Mouse (Mus musculus) limb, embryonic 12.5 days (tissue): Measurements from ENCODE around the gene Klhl3. TPM values are rescaled to one million over a fixed set of nuclear protein-coding genes. Genes with fewer than 3 reads are reported as not detected.

Source experiments
- ATAC-seq: fragments of 200-750 bp; cut with Nextera tagmentation; 2 replicates; pipeline ENCODE4 v1.8.0; 2017; ENCODE audit warnings: low read depth, moderate TSS enrichment; ENCODE audit not compliant: insufficient number of reproducible peaks, insufficient read depth, low FRiP score, low TSS enrichment
- H3K27ac ChIP-seq: fragments of 300-500 bp; sonication (generic); 2 replicates; pipeline ENCODE4 v1.5.1; 2016; ENCODE audit warnings: mild to moderate bottlenecking, moderate library complexity
- H3K27me3 ChIP-seq: fragments of 300-500 bp; sonication (generic); 2 replicates; pipeline ENCODE4 v1.6.1; 2016; ENCODE audit warnings: mild to moderate bottlenecking, moderate library complexity
- H3K36me3 ChIP-seq: fragments of 300-500 bp; sonication (generic); 2 replicates; pipeline ENCODE4 v1.6.1; 2016; ENCODE audit warnings: mild to moderate bottlenecking, moderate library complexity
- H3K4me1 ChIP-seq: fragments of 300-500 bp; sonication (generic); replicated peaks from 2 replicates; pipeline ENCODE4 v1.6.1; 2016
- H3K4me2 ChIP-seq: fragments of 300-500 bp; sonication (generic); 2 replicates; pipeline ENCODE4 v1.6.1; 2016; ENCODE audit warnings: mild to moderate bottlenecking, moderate library complexity
- H3K4me3 ChIP-seq: fragments of 300-500 bp; sonication (generic); replicated peaks from 2 replicates; pipeline ENCODE4 v1.5.1; 2016; ENCODE audit warnings: mild to moderate bottlenecking
- H3K9ac ChIP-seq: fragments of 300-500 bp; sonication (generic); replicated peaks from 2 replicates; pipeline ENCODE4 v1.6.1; 2016; ENCODE audit warnings: mild to moderate bottlenecking, moderate library complexity
- H3K9me3 ChIP-seq: fragments of 300-500 bp; sonication (generic); 2 replicates; pipeline ENCODE4 v1.6.1; 2016; ENCODE audit warnings: mild to moderate bottlenecking, moderate library complexity
- WGBS: fragments of 180-500 bp; shearing (Covaris S2); methylation state at CpG from one replicate; pipeline ENCODE4 v1.1.7; 2016; 5-methylcytosine and 5-hydroxymethylcytosine counted together
- polyA plus RNA-seq: library from polyadenylated mRNA; unstranded; fragments of >200 nt; fragmentation: Nextera tagmentation; extraction: Ambion mirVana; gene quantifications from 2 replicates; pipeline ENCODE4 v1.2.1, GENCODE M21; 2016

The Klhl3 gene
- polyA plus RNA-seq, 1 experiment from 2014 or later = 4.4 TPM

DNA sequence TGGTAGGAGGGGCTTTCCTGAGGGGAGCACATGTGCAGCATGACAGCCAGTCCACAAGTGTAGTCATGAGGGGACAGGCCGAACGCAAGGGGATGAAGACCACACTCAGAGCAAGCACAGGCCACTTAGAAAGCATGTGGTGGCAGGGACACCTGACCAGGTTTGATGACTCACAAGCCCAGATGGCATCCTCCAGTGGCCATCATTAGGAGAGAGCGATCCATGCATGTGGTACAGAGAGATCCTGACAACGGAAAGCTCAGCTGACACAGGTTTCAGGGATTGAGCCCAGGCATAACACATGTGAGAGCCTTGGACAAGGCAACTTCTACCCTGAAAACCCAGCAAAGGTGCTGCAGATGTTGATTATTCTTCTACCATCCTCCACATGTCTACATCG is 29.0 kb downstream of the Klhl3 start:
- Histone ChIP-seq H3K27me3 (no peaks in the 10 kb centered on the region), H3K9me3 (no peaks in the 10 kb centered on the region), H3K36me3 (peaks cover 23% of the 10 kb centered on the region), H3K4me1 (no peaks in the 10 kb centered on the region), H3K9ac (no peak overlapping the region), H3K27ac (no peak overlapping the region), H3K4me3 (no peak overlapping the region), H3K4me2 (no peak overlapping the region)
- 85% methylated on average over 5 of the region's 5 CpGs for WGBS
- no peak for ATAC-seq

DNA sequence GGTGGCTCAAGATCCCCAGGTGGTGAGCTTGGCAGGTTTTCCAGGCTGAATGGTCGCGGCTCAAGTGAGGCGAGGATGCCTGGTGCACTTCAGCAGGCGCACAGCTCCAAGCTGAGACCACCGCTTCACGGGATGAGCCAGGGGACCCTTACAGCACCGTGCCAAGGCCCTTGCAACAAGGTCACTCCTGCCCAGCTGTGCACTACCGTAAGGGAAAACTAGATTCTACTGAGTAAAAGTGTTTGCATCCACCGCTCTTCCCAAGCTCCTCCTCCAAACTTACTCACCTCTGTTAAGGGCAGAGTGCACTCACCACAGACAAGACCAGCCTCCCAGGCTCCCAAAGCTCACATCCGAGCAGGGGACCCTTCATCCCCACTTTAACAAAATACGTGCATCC is 29.9 kb downstream of the Klhl3 start:
- no peaks in the 10 kb centered on the region for H3K9me3 ChIP-seq
- no peaks in the 10 kb centered on the region for H3K27me3 ChIP-seq
- H3K4me1 ChIP-seq = no peaks in the 10 kb centered on the region
- ATAC-seq = no peak
- peaks cover 23% of the 10 kb centered on the region for H3K36me3 ChIP-seq
- H3K9ac ChIP-seq = no peak overlapping the region
- no peak overlapping the region for H3K27ac ChIP-seq
- H3K4me2 ChIP-seq = no peak overlapping the region
- H3K4me3 ChIP-seq = no peak overlapping the region
- 80% methylated on average over 11 of the region's 11 CpGs for WGBS

DNA sequence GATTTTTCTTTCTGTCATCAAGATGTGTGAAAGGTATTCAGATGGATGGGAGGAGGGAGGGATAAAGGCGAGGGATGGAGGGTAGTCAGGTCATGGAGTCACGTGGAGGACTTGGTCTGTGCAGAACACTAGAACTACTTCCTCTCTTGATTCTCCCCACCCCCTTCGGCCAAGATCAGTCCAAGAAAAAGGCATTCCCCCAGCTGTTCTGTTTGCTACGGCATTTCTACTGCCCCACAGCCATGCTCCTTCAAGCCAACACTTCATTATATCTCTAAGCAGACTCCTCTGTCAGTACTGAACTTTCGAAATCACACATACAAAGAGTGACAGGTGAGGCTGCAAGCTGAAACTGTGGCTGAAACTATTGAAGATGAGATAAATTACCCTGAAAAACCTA is 30.3 kb downstream of the Klhl3 start:
- Histone ChIP-seq H3K9ac (no peak overlapping the region), H3K27me3 (no peaks in the 10 kb centered on the region), H3K4me2 (no peak overlapping the region), H3K4me1 (no peaks in the 10 kb centered on the region), H3K36me3 (peaks cover 23% of the 10 kb centered on the region), H3K9me3 (no peaks in the 10 kb centered on the region), H3K4me3 (no peak overlapping the region), H3K27ac (no peak overlapping the region)
- no peak for ATAC-seq
- WGBS = 61% methylated on average over 5 of the region's 5 CpGs

DNA sequence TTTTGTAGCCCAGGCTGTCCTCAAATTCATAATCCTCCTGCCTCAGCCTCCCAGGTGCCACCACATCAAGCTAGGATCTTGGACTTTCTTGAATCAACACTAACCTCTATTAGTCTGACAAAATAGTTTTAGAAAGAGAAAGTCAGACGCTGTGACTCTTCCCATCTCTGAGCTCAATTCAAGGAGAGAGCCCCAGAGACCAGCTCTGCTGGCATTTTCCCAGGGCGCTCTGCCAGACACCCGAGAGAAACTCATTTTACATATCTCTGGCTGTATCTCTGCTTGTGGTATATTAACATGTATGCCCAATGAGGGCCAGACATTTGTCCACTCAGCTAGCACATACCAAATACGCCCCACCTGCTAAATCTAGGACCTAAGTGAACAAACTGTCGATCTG is 35.0 kb downstream of the Klhl3 start:
- no peaks in the 10 kb centered on the region for H3K4me1 ChIP-seq
- no peaks in the 10 kb centered on the region for H3K9me3 ChIP-seq
- no peak overlapping the region for H3K27ac ChIP-seq
- no peaks in the 10 kb centered on the region for H3K27me3 ChIP-seq
- no peak overlapping the region for H3K4me3 ChIP-seq
- H3K9ac ChIP-seq = no peak overlapping the region
- WGBS = 85% methylated on average over 5 of the region's 5 CpGs
- no peak overlapping the region for H3K4me2 ChIP-seq
- no peak for ATAC-seq
- peaks cover 6% of the 10 kb centered on the region for H3K36me3 ChIP-seq

DNA sequence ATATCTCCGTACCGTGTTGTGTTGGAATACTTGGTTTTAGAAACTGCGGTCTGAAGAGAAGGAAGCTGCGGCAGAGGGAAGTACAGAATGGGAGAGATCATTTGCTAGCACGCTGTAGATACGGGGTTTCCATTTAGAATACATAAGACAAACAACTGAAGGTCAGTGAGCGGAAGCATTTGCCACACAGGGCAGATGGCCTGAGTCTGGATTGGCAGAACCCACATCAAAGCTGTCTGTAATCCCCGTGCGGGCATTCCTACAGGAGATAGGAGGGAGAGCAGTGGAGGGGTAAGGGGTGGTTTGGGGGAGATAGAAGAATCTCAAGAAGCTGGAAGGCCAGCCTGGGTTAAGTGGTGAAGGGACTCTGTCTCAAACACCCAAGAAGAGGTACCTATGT is 38.5 kb downstream of the Klhl3 start:
- Histone ChIP-seq H3K27ac (no peak overlapping the region), H3K36me3 (peaks cover 18% of the 10 kb centered on the region), H3K4me3 (no peak overlapping the region), H3K9me3 (no peaks in the 10 kb centered on the region), H3K27me3 (no peaks in the 10 kb centered on the region), H3K4me1 (no peaks in the 10 kb centered on the region), H3K9ac (no peak overlapping the region), H3K4me2 (no peak overlapping the region)
- 86% methylated on average over 9 of the region's 9 CpGs for WGBS
- ATAC-seq = no peak

DNA sequence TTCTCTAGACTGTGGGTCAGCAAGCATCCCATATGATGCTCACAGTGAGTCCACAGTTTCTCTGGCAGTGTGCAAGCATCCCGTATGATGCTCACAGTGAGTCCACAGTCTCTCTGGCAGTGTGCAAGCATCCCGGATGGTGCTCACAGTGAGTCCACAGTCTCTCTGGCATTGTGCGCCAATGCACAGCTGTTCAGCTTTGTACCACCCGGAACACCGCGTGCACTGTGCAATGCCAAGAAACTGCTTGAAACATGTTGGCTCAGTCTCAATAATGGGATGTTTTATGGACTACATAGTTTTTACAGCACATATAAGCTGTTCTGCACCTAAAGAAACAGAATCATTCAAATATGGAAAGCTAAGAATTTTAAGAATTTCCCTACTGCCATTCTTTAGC is 38.9 kb downstream of the Klhl3 start:
- no peak overlapping the region for H3K9ac ChIP-seq
- no peaks in the 10 kb centered on the region for H3K9me3 ChIP-seq
- H3K27me3 ChIP-seq = no peaks in the 10 kb centered on the region
- H3K4me1 ChIP-seq = no peaks in the 10 kb centered on the region
- no peak overlapping the region for H3K4me2 ChIP-seq
- H3K4me3 ChIP-seq = no peak overlapping the region
- ATAC-seq = no peak
- WGBS = 90% methylated on average over 6 of the region's 6 CpGs
- H3K27ac ChIP-seq = no peak overlapping the region
- peaks cover 18% of the 10 kb centered on the region for H3K36me3 ChIP-seq

DNA sequence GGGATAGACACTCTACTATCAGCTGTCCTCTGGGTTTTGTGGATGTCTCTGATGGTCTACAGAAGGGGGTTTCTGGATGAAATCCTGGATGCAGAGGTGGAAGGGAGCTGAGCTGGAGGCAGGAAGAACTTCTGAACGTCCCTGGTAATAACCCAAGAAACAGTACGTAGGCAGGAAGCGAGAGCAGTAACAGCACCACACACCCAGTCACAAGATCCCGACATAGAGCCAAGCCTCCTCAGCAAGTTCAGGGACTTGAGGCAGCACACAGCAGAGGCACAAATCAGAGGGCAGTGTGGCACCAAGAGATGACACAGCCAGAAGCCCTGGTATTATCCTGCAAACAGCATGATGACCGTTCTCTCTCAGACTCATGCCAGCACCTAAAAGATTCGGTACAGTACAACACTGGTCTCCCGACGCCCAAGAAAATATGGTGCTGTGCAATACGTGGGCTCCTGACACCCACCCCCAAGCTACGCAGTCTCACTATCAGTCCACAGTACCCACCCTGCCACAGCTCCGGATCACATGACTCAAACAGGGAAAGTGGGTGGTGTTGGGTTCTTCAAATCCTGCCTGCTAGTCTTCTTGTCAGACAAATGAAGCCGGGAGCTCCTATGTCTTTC is 40.0 kb downstream of the Klhl3 start:
- no peaks in the 10 kb centered on the region for H3K9me3 ChIP-seq
- WGBS = 80% methylated on average over 12 of the region's 12 CpGs
- H3K4me2 ChIP-seq = no peak overlapping the region
- no peak overlapping the region for H3K27ac ChIP-seq
- H3K36me3 ChIP-seq = peaks cover 18% of the 10 kb centered on the region
- ATAC-seq = no peak
- H3K9ac ChIP-seq = no peak overlapping the region
- H3K4me1 ChIP-seq = peaks cover 11% of the 10 kb centered on the region
- H3K27me3 ChIP-seq = no peaks in the 10 kb centered on the region
- H3K4me3 ChIP-seq = no peak overlapping the region

DNA sequence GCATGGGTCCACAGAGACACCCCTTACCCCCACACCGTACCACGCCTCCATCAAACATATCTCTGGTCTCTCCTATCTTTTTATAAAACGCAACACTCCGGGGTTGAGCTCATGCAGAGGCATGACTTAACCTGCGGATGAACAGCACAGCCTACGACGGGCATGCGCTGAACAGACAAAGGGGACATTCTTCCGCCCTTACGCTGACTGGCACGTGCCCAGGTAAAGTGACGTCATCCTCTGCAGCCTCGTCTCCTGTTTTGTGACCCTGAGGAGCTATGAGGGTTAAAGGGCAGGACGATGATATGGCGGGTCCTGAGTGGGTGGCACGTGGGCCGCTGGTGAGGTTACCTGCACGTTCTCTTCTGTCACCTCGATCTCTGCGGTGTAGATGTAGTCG is 42.2 kb downstream of the Klhl3 start:
- WGBS = 93% methylated on average over 21 of the region's 21 CpGs
- no peak overlapping the region for H3K9ac ChIP-seq
- H3K4me2 ChIP-seq = no peak overlapping the region
- H3K27ac ChIP-seq = no peak overlapping the region
- peaks cover 18% of the 10 kb centered on the region for H3K36me3 ChIP-seq
- no peaks in the 10 kb centered on the region for H3K27me3 ChIP-seq
- no peaks in the 10 kb centered on the region for H3K9me3 ChIP-seq
- no peak for ATAC-seq
- H3K4me1 ChIP-seq = peaks cover 31% of the 10 kb centered on the region
- H3K4me3 ChIP-seq = no peak overlapping the region

DNA sequence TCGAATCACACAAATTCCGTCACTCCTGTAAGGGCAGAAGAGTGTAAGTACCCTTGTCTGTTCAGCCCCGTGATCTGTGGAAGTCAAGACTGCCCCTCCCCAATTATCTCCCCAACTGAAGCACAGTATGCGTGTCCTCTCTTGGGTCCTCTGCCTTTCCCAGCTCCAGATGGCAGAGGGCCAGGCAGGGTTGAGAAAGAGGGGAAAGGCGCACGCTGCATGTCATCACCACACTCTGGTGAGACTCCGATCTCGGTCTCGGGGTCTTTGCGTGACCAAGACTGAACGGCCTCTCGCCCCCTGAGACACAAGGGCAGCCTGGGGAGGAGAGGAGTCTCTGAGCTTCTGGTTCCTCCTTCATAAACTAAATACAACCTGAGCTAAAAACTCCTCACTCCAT is 42.9 kb downstream of the Klhl3 start:
- 94% methylated on average over 12 of the region's 12 CpGs for WGBS
- no peaks in the 10 kb centered on the region for H3K9me3 ChIP-seq
- H3K4me1 ChIP-seq = peaks cover 38% of the 10 kb centered on the region
- H3K4me3 ChIP-seq = no peak overlapping the region
- H3K36me3 ChIP-seq = peaks cover 18% of the 10 kb centered on the region
- H3K4me2 ChIP-seq = no peak overlapping the region
- no peaks in the 10 kb centered on the region for H3K27me3 ChIP-seq
- H3K9ac ChIP-seq = no peak overlapping the region
- no peak overlapping the region for H3K27ac ChIP-seq
- ATAC-seq = no peak

DNA sequence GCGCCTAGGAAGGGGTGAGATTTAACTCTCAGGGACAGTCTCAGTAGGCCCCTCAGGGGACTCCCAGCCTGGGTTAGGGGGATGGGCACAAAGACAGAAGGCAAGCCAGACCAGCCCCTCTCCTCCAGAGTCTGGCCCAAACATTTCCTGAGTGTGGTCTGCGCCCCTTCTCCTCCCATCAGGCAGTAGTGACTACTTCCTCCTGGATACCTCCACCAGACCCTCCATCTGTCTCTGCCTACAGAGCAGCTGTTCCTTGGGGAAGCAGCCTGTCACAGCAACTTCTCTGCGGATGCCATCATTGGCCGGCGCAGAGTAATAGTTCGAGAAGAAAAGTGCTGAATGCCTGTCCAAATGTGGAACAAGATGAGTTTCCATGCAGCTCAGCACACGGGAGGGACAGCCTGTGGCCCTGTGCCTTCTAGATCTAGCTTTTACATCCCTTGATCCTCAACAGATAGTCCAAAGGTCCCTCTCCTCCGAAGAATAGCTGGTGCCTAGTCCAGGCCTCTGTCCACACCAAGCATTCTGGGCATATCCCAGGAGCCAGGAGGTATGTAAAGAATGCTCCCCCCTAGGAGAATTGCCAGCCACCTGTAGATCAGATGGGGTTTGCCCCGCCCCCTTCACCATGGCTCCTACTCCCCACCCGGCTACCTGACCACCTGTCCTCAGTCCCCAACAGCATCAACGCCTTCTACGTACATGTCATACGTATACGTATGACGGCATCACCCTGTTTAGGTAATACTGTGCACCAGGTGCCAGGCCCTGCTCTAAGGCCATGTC is 44.8 kb downstream of the Klhl3 start:
- no peaks in the 10 kb centered on the region for H3K27me3 ChIP-seq
- peaks cover 57% of the 10 kb centered on the region for H3K4me1 ChIP-seq
- H3K4me3 ChIP-seq = no peak overlapping the region
- no peak for ATAC-seq
- H3K27ac ChIP-seq = no peak overlapping the region; the same call in 1 of the 2 replicates
- H3K9me3 ChIP-seq = no peaks in the 10 kb centered on the region
- peaks cover 19% of the 10 kb centered on the region for H3K36me3 ChIP-seq
- WGBS = 85% methylated on average over 15 of the region's 15 CpGs
- H3K9ac ChIP-seq = no peak overlapping the region
- no peak overlapping the region for H3K4me2 ChIP-seq

DNA sequence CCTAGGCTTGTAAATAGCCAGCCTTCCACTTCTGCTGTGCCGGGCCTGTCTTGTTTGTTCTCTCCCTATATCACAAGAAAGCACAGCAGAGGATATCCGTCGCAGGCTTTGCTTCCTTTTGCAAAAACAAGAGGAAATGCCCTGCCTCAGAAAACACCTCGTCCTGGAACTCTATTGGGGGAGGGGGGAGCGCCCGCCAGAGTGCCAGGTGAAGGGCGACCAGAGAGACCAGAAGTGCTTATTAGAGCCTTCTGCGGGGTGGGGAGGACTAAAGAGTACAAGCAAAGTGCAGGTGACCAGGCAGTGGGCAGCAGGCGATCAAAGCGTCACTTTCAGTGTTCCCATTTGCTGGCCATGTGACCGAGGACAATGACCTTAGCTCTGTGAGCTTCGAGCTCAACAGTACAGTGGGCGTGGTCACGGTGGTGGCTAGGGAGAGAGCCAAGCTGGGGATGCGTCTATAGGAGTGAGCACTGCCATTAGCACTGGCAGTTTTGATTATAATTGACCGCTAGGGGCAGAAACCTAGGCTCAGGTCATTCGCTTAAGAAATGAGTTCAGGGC is 45.8 kb downstream of the Klhl3 start:
- 0 out of 2 replicates have a peak, but pooled peaks have one; percentile 28 for ATAC-seq
- WGBS = 14% methylated on average over 17 of the region's 17 CpGs
- H3K4me1 ChIP-seq = peaks cover 61% of the 10 kb centered on the region

More for the DNA sequence above, 45.8 kb downstream of the Klhl3 start:
- H3K27me3 ChIP-seq = no peaks in the 10 kb centered on the region
- H3K27ac ChIP-seq = peak overlapping the region; percentile 88
- H3K4me3 ChIP-seq = no peak overlapping the region
- H3K9me3 ChIP-seq = no peaks in the 10 kb centered on the region
- H3K4me2 ChIP-seq = peak overlapping the region; percentile 36
- peaks cover 29% of the 10 kb centered on the region for H3K36me3 ChIP-seq
- H3K9ac ChIP-seq = no peak overlapping the region
